Mouse (Mus musculus) T-cell, adult 2 months (primary cell): ENCODE measurements at regions not wholly inside any gene's neighbourhood (a gene's known extent, or its start where the extent isn't known, plus 50 kb on each side); places are given as distances from the start of the nearest gene placed in this dataset.

ENCODE experiments used
- DNase-seq: peaks from one replicate; pipeline ENCODE4 v3.0.0; 2022; ENCODE audit warnings: low spot score

- no peak for DNase-seq
Observed at GRCm38 (mm10) chr10:17001320-17001719, 721.7 kb upstream of the Cited2 start.

- no peak for DNase-seq
Observed at GRCm38 (mm10) chr10:17003123-17003849, 719.7 kb upstream of the Cited2 start.

- DNase-seq: no peak
Observed at GRCm38 (mm10) chr10:17008683-17009082, 714.3 kb upstream of the Cited2 start.

- DNase-seq: no peak
Observed at GRCm38 (mm10) chr10:17010047-17010446, 713.0 kb upstream of the Cited2 start.

- DNase-seq: no peak
Observed at GRCm38 (mm10) chr10:17011876-17012275, 711.1 kb upstream of the Cited2 start.

- DNase-seq: no peak
Observed at GRCm38 (mm10) chr10:17012541-17012975, 710.5 kb upstream of the Cited2 start.

GRCm38 (mm10) chr10:17014826-17015225 is 708.2 kb upstream of the Cited2 start:
- DNase-seq: no peak

GRCm38 (mm10) chr10:17016854-17017253 is 706.2 kb upstream of the Cited2 start:
- no peak for DNase-seq

- no peak for DNase-seq
Observed at GRCm38 (mm10) chr10:17022216-17023158, 700.5 kb upstream of the Cited2 start.

- no peak for DNase-seq
Observed at GRCm38 (mm10) chr10:17023571-17024293, 699.3 kb upstream of the Cited2 start.

- DNase-seq: no peak
Observed at GRCm38 (mm10) chr10:17024294-17024665, 698.7 kb upstream of the Cited2 start.

- no peak for DNase-seq
Observed at GRCm38 (mm10) chr10:17034892-17035775, 687.9 kb upstream of the Cited2 start.

GRCm38 (mm10) chr10:17038259-17039043 is 684.6 kb upstream of the Cited2 start:
- no peak for DNase-seq

GRCm38 (mm10) chr10:17042090-17042489 is 680.9 kb upstream of the Cited2 start:
- DNase-seq: no peak

GRCm38 (mm10) chr10:17042973-17043372 is 680.0 kb upstream of the Cited2 start:
- DNase-seq: no peak

GRCm38 (mm10) chr10:17046765-17047164 is 676.3 kb upstream of the Cited2 start:
- DNase-seq: no peak

- no peak for DNase-seq
Observed at GRCm38 (mm10) chr10:17072906-17073305, 650.1 kb upstream of the Cited2 start.

- DNase-seq: no peak
Observed at GRCm38 (mm10) chr10:17074013-17074401, 649.0 kb upstream of the Cited2 start.

GRCm38 (mm10) chr10:17074402-17075027 is 648.5 kb upstream of the Cited2 start:
- no peak for DNase-seq

GRCm38 (mm10) chr10:17075147-17075546 is 647.9 kb upstream of the Cited2 start:
- DNase-seq: no peak
